Mouse (Mus musculus) limb, embryonic 12.5 days (tissue): ENCODE measurements around the gene Ano6. TPM values are rescaled to one million over a fixed set of nuclear protein-coding genes. Genes with fewer than 3 reads are reported as not detected.
A peak's percentile ranks its signal among the peaks of the same experiment; 100 is the strongest.

Experiments
- ATAC-seq: fragments of 200-750 bp; cut with Nextera tagmentation; 2 replicates; pipeline ENCODE4 v1.8.0; 2017; ENCODE audit warnings: low read depth, moderate TSS enrichment; ENCODE audit not compliant: insufficient number of reproducible peaks, insufficient read depth, low FRiP score, low TSS enrichment
- H3K27ac ChIP-seq: fragments of 300-500 bp; sonication (generic); 2 replicates; pipeline ENCODE4 v1.5.1; 2016; ENCODE audit warnings: mild to moderate bottlenecking, moderate library complexity
- H3K27me3 ChIP-seq: fragments of 300-500 bp; sonication (generic); 2 replicates; pipeline ENCODE4 v1.6.1; 2016; ENCODE audit warnings: mild to moderate bottlenecking, moderate library complexity
- H3K36me3 ChIP-seq: fragments of 300-500 bp; sonication (generic); 2 replicates; pipeline ENCODE4 v1.6.1; 2016; ENCODE audit warnings: mild to moderate bottlenecking, moderate library complexity
- H3K4me1 ChIP-seq: fragments of 300-500 bp; sonication (generic); replicated peaks from 2 replicates; pipeline ENCODE4 v1.6.1; 2016
- H3K4me2 ChIP-seq: fragments of 300-500 bp; sonication (generic); 2 replicates; pipeline ENCODE4 v1.6.1; 2016; ENCODE audit warnings: mild to moderate bottlenecking, moderate library complexity
- H3K4me3 ChIP-seq: fragments of 300-500 bp; sonication (generic); replicated peaks from 2 replicates; pipeline ENCODE4 v1.5.1; 2016; ENCODE audit warnings: mild to moderate bottlenecking
- H3K9ac ChIP-seq: fragments of 300-500 bp; sonication (generic); replicated peaks from 2 replicates; pipeline ENCODE4 v1.6.1; 2016; ENCODE audit warnings: mild to moderate bottlenecking, moderate library complexity
- H3K9me3 ChIP-seq: fragments of 300-500 bp; sonication (generic); 2 replicates; pipeline ENCODE4 v1.6.1; 2016; ENCODE audit warnings: mild to moderate bottlenecking, moderate library complexity
- WGBS: fragments of 180-500 bp; shearing (Covaris S2); methylation state at CpG from one replicate; pipeline ENCODE4 v1.1.7; 2016; 5-methylcytosine and 5-hydroxymethylcytosine counted together
- microRNA-seq: library from miRNA; unstranded; fragments of <30 nt; microRNA quantifications from one replicate; pipeline ENCODE4, GENCODE M21; 2017
- polyA plus RNA-seq: library from polyadenylated mRNA; unstranded; fragments of >200 nt; fragmentation: Nextera tagmentation; extraction: Ambion mirVana; gene quantifications from 2 replicates; pipeline ENCODE4 v1.2.1, GENCODE M21; 2016

The Ano6 gene
- polyA plus RNA-seq, 1 experiment from 2014 or later = 47.3 TPM

- Histone ChIP-seq H3K36me3 (no peaks in the 10 kb centered on the region), H3K4me3 (no peak overlapping the region), H3K9me3 (0 out of 2 replicates have a peak, but pooled peaks cover 4% of the 10 kb centered on the region), H3K4me2 (no peak overlapping the region), H3K27me3 (no peaks in the 10 kb centered on the region), H3K9ac (no peak overlapping the region), H3K4me1 (no peaks in the 10 kb centered on the region), H3K27ac (no peak overlapping the region)
- 83% methylated on average over 9 of the region's 9 CpGs for WGBS
- no peak for ATAC-seq
Measured at GRCm38 (mm10) chr15:95989496-95990124, 199.0 kb downstream of the Ano6 start.

- no peaks in the 10 kb centered on the region for H3K36me3 ChIP-seq
- no peaks in the 10 kb centered on the region for H3K27me3 ChIP-seq
- no peak for ATAC-seq
- no peak overlapping the region for H3K4me3 ChIP-seq
- no peak overlapping the region for H3K4me2 ChIP-seq
- WGBS = 72% methylated on average over 6 of the region's 6 CpGs
- no peaks in the 10 kb centered on the region; the same call in 1 of the 2 replicates for H3K4me1 ChIP-seq
- no peaks in the 10 kb centered on the region for H3K9me3 ChIP-seq
- no peak overlapping the region for H3K27ac ChIP-seq
- H3K9ac ChIP-seq = no peak overlapping the region
Measured at GRCm38 (mm10) chr15:96002958-96003601, 212.4 kb downstream of the Ano6 start.

- Histone ChIP-seq H3K4me1 (peaks cover 12% of the 10 kb centered on the region), H3K27me3 (no peaks in the 10 kb centered on the region), H3K9ac (no peak overlapping the region), H3K4me2 (no peak overlapping the region), H3K4me3 (no peak overlapping the region), H3K9me3 (peaks cover 11% of the 10 kb centered on the region; the same call in 1 of the 2 replicates), H3K27ac (peak overlapping the region; percentile 82; the same call in 1 of the 2 replicates), H3K36me3 (no peaks in the 10 kb centered on the region)
- peak; percentile 17; the same call in 1 of the 2 replicates for ATAC-seq
- 48% methylated on average over 16 of the region's 16 CpGs for WGBS
Measured at GRCm38 (mm10) chr15:96011640-96012390, 221.2 kb downstream of the Ano6 start.

GRCm38 (mm10) chr15:96012391-96012775 is 221.7 kb downstream of the Ano6 start:
- peak overlapping the region; percentile 82 for H3K27ac ChIP-seq
- WGBS = 20% methylated on average over 8 of the region's 8 CpGs
- peak overlapping the region; percentile 40; the same call in 1 of the 2 replicates for H3K9ac ChIP-seq
- H3K36me3 ChIP-seq = no peaks in the 10 kb centered on the region
- peak overlapping the region; percentile 17 for H3K4me2 ChIP-seq
- peaks cover 13% of the 10 kb centered on the region; the same call in 1 of the 2 replicates for H3K9me3 ChIP-seq
- H3K27me3 ChIP-seq = no peaks in the 10 kb centered on the region
- peaks cover 12% of the 10 kb centered on the region for H3K4me1 ChIP-seq
- ATAC-seq = peak; percentile 82
- no peak overlapping the region for H3K4me3 ChIP-seq

GRCm38 (mm10) chr15:96014501-96014900 is 223.9 kb downstream of the Ano6 start:
- 91% methylated on average over 4 of the region's 4 CpGs for WGBS
- Histone ChIP-seq H3K9me3 (peaks cover 13% of the 10 kb centered on the region; the same call in 1 of the 2 replicates), H3K36me3 (no peaks in the 10 kb centered on the region), H3K27me3 (no peaks in the 10 kb centered on the region), H3K4me3 (no peak overlapping the region), H3K4me2 (no peak overlapping the region), H3K4me1 (peaks cover 12% of the 10 kb centered on the region), H3K9ac (no peak overlapping the region), H3K27ac (no peak overlapping the region)
- ATAC-seq = no peak

GRCm38 (mm10) chr15:96020465-96020864 is 229.8 kb downstream of the Ano6 start:
- no peak overlapping the region for H3K9ac ChIP-seq
- ATAC-seq = no peak
- 96% methylated on average over 3 of the region's 3 CpGs for WGBS
- H3K36me3 ChIP-seq = no peaks in the 10 kb centered on the region
- H3K27me3 ChIP-seq = no peaks in the 10 kb centered on the region
- H3K4me3 ChIP-seq = no peak overlapping the region
- peaks cover 7% of the 10 kb centered on the region; the same call in 1 of the 2 replicates for H3K4me1 ChIP-seq
- peaks cover 8% of the 10 kb centered on the region; the same call in 1 of the 2 replicates for H3K9me3 ChIP-seq
- no peak overlapping the region for H3K27ac ChIP-seq
- H3K4me2 ChIP-seq = no peak overlapping the region

DNA sequence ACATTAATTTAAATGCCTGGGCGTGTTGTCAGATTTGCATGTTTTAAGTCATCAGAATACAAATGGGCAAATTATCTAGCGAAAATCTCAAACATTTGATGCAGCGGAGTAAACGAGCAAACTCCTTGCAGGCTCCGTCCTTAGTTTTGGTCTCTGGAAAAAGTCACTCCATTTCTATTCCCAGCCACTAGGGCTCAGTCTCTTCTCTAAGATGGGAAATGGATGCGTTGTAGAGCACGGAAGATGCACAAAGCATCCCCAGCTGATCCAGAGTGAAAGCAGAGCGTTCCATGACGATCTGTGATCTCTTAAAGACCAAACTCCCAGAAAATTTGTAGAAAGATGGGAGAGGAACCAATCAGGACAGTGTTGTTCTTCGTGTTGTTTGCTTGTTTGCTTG is 230.9 kb downstream of the Ano6 start:
- 61% methylated on average over 10 of the region's 10 CpGs for WGBS

More for the DNA sequence above, 230.9 kb downstream of the Ano6 start:
- Histone ChIP-seq H3K36me3 (no peaks in the 10 kb centered on the region), H3K9me3 (peaks cover 4% of the 10 kb centered on the region; the same call in 1 of the 2 replicates), H3K4me2 (no peak overlapping the region), H3K4me1 (peaks cover 7% of the 10 kb centered on the region; the same call in 1 of the 2 replicates), H3K27me3 (no peaks in the 10 kb centered on the region), H3K4me3 (no peak overlapping the region), H3K9ac (no peak overlapping the region), H3K27ac (no peak overlapping the region)
- ATAC-seq = no peak

Small RNA genes within 50 kb of the gene (microRNA-seq; reads per million reads assigned to microRNA genes)
- gene Gm25070 = not detected

Other genes with a start within 250 kb of the Ano6 start
- gene Dbx2, start 134.9 kb upstream of the Ano6 start, polyA plus RNA-seq = 7.5 and 9.0 TPM in 2 replicates